Mouse (Mus musculus) heart, adult 18-20 months (tissue): ENCODE results near the gene Atp1a2. TPM values are rescaled to one million over a fixed set of nuclear protein-coding genes. Genes with fewer than 3 reads are reported as not detected.

ENCODE experiments used
- DNase-seq, 2 experiments: peaks; one replicate each; pipeline ENCODE4 v3.0.0; 2021 to 2022; ENCODE audit warnings: mixed read lengths in 1 of 2
- long read RNA-seq, 2 experiments: library from polyadenylated mRNA; stranded (forward); transcript quantifications; one replicate each; pipeline ENCODE4 v2.0.0; 2021
- total RNA-seq, 2 experiments: library from RNA; stranded (reverse); gene quantifications; 2 replicates each; pipeline ENCODE4 v1.2.3; 2021

The Atp1a2 gene
- total RNA-seq: 100 to 1,000 TPM; 496 to 511 TPM
- long read RNA-seq, experiment 1, full-length matches to known transcripts: 132 of 289 reads
- long read RNA-seq, experiment 1, partial matches to known transcripts: 103 of 289 reads
- long read RNA-seq, experiment 1, other reads (novel, unspliced or antisense): 54 of 289 reads
- long read RNA-seq, experiment 2, full-length matches to known transcripts: 87 of 208 reads
- long read RNA-seq, experiment 2, partial matches to known transcripts: 85 of 208 reads
- long read RNA-seq, experiment 2, other reads (novel, unspliced or antisense): 36 of 208 reads

- peak; percentile 88 to 90 for DNase-seq
Observed at GRCm38 (mm10) chr1:172297611-172298537, at the start of gene Atp1a2. Atp1a2 (minus strand) TSS chr1:172298064.

DNA sequence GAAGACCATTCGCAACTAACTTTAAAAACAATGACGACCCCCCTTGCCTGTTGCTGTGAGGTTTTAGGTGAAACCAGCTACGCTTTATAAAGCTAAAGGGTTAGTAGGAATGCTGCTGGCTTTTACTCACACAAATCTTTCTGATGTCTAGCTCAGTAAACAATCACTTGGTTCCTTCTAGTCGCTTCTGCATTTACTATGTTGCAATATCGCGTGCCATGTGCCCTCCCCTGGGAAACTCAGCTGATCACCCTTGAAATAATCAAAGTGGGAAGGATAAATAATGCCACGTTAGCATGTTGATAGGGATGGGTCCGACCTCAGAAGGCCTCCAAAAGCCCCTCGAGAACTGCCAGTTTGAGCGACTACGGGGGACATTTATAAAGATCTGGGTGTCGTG is 49.5 kb upstream of the Atp1a2 start:
- DNase-seq: peak in 1 of 2 experiments; percentile 37

DNA sequence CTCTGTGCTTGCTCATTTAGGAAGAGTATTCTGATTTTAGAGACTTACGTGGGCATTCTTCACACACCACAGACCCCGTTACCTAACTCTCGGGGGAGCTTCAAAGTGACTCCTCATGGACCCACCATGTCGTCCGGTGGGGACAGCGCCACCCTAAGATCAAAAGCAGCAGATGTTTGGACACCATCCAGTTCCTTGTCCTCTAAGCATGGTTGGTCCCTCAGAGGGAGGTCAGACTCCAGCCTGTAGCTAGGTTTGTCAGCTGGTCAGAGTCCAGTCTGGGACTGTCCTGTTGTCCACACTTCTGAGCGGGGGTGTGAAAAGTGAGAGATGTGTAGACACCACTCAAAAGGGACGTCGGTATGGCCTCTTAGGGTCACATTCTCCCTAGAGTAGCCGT is 48.8 kb upstream of the Atp1a2 start:
- no peak for DNase-seq

GRCm38 (mm10) chr1:172344820-172345219 is 47.0 kb upstream of the Atp1a2 start:
- no peak for DNase-seq

- no peak for DNase-seq
Observed at GRCm38 (mm10) chr1:172343914-172344313, 46.0 kb upstream of the Atp1a2 start.

- no peak for DNase-seq
Observed at GRCm38 (mm10) chr1:172342729-172343128, 44.9 kb upstream of the Atp1a2 start.

DNA sequence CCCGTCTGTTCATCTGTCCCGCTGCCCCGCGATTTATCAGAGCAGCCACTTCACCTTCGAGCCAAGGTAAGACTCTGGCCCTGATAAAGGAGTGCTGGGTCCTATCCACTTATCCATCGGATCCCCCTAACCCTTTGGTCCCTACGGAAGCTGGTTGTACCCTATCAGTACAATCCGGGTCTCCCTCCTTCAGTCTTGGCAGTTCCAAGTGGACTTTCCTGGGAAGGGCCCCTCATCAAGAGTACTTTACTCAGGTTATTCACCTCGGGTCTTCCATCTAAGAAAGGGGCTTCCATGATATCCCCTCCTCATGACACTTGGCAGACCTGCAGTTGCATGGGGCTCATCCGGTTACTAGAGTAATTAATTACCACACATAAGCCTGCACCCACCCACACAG is 43.5 kb upstream of the Atp1a2 start:
- no peak for DNase-seq

- peak; percentile 59 to 70 for DNase-seq
Observed at GRCm38 (mm10) chr1:172340729-172341321, 43.0 kb upstream of the Atp1a2 start, which contains the start of gene Kcnj10. Kcnj10 (plus strand) TSS chr1:172341210.

GRCm38 (mm10) chr1:172337411-172338185 is 39.7 kb upstream of the Atp1a2 start:
- DNase-seq: no peak

DNA sequence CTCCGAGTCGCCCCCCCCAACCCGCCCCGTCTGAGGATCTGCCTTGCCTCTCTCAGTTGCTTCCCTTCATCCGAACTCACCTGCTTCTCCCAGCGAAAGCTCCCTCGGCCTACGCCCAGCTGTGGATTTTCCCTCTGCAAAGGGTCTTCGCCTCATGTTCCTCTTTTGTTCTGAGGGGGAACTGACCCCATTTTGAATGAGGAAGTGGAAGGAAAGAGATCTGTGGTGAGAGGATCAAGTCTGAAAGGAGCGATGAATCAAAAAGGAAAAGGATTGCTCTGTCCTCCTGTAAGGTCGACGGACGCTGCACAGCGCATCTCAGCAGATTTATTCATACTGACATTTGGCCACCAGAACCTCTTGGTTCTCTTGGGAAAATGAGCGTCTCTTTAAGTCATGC is 37.9 kb upstream of the Atp1a2 start:
- DNase-seq: no peak

DNA sequence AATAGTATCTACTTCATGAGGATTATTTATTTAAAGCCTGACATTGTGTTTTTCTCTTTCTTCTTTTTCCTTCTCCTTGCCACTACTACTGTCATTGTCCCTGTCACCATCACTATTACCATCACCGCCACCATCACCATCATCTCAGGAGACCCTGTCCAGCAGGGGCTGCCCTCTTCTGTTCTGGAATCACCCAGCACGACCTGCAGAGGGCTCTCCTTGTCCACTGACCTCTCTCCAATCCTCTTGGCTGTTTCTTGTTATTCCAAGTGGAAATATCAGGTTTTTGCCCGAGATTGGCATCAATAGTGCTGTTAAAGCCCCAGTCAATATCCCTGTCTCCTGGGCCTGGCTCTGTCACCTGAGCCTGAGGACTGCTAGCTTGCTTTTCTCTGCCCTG is 35.6 kb upstream of the Atp1a2 start:
- DNase-seq: no peak

- DNase-seq: no peak
Observed at GRCm38 (mm10) chr1:172332925-172333324, 35.1 kb upstream of the Atp1a2 start.

DNA sequence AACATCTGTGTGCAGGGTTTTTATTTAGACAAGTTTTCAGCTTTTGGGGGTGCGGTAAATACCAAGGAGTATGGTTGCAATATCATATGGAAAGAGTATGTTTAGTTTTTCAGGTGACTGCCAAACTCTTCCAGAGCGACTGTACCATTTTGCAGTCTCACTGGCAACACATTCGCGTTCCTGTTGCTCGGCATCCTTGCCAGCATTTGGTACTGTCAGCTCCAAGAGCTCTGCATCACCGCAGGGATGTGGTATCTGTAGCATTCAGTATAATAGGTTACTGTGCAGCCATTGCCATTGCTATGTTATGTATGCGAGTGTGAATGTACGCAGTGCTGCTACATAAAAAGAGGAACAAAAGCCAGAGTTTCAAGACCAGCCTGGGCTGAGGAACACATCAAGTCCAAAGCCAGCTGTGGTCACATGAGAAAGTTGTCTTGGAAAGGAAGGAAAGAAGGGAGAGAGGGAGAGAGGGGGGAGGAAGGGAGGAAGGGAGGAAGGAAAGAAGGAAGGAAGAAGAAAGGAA is 33.6 kb upstream of the Atp1a2 start:
- DNase-seq: no peak

- DNase-seq: no peak
Observed at GRCm38 (mm10) chr1:172329616-172330015, 31.8 kb upstream of the Atp1a2 start.

- no peak for DNase-seq
Observed at GRCm38 (mm10) chr1:172329131-172329530, 31.3 kb upstream of the Atp1a2 start, which contains the start of gene Kcnj9. Kcnj9 (minus strand) TSS chr1:172329318.

GRCm38 (mm10) chr1:172328461-172328860 is 30.6 kb upstream of the Atp1a2 start:
- no peak for DNase-seq

GRCm38 (mm10) chr1:172328041-172328440 is 30.2 kb upstream of the Atp1a2 start:
- no peak for DNase-seq

DNA sequence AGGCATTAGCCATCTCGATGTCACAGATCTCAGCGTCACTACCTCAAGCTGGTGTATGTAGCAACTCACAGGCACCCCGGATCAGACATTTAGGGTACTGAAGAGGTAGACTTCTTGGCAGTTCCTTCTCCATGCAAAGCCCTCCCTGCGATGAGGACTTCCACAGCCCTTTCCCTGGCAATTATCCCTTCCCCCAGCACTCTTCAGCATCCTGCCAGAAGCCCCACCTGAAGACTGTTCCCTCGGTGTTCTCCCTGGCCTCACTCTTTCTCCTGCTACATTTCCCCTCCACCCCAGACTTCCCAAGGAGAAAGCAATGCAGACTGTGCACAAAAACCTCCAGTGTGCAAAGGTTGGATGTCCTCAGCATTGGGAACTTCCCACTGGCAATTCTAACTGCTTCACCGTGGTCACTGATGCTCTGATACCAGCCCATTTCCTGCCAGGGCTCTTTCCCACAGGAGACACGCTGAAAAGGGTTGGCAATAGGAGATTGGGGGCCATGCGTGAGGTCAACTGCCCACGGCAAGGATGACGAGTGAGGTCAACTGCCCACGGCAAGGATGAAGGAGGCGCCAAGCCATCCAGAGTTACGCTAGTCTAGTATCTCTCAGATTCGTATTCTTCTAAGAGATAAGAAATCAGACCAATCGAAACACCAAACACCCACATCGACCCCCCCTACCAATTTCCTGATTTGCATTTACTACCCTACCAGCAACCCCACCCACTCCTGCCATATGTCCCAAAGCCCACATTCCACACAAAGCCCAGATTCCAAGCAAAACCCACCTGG is 29.5 kb upstream of the Atp1a2 start:
- DNase-seq: no peak

DNA sequence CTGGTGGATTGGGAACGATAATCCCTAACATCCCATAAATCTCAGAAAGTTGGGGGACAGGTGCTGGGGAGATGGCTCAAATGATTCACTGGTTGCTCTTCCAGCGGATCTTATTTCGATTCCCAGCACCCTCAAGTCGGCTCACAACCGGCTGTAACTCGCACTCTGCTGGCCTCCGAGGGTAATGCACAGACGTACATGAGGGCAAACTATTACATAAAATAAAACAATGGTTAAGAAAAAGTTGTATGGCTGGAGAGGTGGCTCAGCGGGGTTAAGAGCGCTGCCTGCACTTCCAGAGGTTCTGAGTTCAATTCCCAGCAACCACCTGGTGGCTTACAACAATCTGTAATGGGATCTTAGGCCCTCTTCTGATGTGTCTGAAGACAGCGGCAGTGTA is 28.8 kb upstream of the Atp1a2 start:
- no peak for DNase-seq

DNA sequence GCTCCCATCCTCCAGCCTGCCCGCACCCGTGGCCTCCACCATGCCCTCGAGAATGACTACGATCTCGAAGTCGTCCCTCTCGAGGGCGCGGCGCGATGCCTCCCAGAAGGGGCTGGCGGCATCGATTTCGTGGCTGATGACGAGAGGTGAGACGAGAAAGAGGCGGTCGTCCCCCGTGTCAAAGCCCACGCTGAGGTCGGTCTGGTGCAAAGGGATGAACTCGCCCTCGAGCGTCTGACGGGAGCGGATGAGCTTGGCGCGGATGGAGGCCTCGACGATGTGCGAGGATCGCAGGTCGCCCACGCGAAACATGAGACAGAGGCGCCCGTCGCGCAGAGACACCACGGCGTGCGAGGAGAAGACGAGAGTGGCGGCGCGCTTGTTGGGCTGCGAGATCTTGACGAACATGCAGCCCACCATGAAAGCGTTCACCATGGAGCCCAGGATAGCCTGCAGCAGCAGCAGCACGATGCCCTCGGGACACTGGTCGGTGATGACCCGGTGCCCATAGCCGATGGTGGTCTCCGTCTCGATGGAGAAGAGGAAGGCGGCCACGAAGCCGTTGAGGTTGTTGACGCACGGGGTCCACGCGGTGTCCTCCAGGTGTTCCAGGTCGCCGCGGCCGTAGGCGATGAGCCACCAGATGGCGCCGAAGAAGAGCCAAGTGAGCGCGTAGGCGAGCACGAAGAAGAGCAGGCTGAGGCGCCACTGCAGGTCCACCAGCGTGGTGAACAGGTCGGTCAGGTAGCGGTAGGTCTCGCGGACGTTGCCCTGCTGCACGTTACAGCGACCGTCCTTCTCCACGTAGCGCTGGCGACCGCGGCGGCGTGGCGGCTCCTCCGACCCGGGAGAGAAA is 28.0 kb upstream of the Atp1a2 start:
- DNase-seq: peak; percentile 66 to 75
